Mouse (Mus musculus): ENCODE measurements at regions not wholly inside any gene's neighbourhood (a gene's known extent, or its start where the extent isn't known, plus 50 kb on each side); places are given as distances from the start of the nearest gene placed in this dataset.

DNA sequence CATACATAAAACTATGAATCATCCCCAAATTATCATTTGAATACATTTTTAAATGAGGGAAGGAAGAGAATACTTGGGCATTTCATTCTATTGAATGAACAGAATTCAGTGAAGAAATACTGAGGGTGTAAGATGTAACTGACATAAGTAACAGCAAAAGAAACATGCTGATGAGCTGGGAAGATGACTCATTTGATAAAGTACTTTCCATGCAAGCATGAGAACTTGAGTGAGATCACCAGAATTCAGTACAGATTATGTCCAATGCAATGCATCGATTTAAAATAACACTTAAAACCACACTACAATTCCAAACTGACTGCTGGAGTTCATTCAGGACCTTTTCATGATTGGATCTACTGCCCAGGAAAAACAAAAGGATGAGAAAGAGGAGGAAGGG lies 3467.1 kb upstream of the Gm7489 start:
- in situ Hi-C loops (cut with MboI, MseI), result no loop called here

GRCm38 (mm10) chr15:50423082-50423665 lies 3461.5 kb upstream of the Gm7489 start:
- in situ Hi-C loops (cut with MboI, MseI), result no loop called here

DNA sequence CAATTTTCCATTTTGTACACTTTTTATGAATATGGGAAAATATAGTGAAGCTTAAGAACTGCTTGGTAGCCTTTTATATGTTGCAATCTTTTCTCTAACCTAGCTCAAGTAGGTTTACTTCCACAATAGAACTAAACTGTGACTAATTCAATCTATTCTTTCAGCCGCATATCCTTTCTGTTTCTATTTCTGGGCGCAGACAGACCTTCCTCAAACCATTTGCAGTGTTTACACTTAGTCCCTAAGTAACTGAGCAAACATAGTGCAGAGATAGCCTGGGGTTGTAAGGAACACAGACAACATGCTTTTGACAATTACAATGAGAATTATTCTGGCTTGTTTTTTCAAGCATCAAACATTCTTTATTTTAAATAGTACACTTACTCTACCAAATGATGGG lies 3435.1 kb upstream of the Gm7489 start:
- in situ Hi-C loops (cut with MboI, MseI), result no loop called here

GRCm38 (mm10) chr15:50472626-50473025 lies 3412.1 kb upstream of the Gm7489 start:
- in situ Hi-C loops (cut with MboI, MseI), result no loop called here

DNA sequence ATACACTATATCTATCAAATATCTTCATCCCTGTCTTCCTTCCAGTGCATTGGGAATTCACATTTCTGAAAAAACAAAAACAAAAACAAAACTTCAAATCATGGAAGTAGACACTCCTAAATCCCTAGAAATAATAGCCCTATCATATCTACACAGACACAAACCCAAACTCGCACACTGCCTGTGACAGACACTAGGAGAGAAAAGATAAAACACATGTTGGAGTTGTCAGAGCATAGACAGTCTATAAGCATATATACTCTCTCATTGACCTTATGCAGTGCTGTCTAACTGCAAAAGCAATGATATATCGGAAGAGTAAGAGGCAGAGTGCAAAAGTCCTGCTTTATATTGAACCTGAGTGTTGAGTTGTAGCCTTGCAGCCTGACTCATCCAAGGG lies 3386.0 kb upstream of the Gm7489 start:
- in situ Hi-C loops (cut with MboI, MseI), result no loop called here

DNA sequence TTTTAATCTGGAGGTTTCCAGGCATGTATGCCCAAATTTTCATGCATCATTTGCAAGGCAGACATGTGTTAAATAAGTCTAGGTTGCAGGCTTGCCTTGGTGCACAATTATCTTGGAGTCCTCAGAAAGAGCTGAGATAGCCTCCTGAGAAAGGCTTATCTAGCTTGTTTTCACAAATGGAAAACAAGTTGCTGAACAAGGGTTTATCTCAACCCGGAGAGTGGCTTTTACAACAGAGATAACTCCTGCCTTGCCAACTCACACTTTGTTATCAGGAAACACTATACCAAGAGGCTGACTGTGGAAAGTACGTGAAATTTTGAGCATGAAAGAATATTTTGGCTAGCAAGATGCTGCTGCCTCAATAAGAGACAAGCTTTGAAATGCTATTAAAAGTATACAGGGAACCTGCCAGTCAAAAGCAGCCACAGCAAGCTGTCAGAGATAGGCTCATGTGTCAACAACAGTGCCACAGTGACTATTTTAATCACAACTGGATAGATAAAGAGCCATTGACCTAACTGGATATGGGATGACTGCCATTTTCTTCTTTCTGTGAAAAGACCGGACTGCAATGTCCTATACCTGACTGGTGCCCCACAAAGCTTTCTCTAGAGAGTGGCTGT lies 3376.6 kb upstream of the Gm7489 start:
- in situ Hi-C loops (cut with MboI, MseI), result loop anchor here (5.0 kb wide), 1 partner anchor 914 kb away; no protein-coding TSS in a partner anchor

DNA sequence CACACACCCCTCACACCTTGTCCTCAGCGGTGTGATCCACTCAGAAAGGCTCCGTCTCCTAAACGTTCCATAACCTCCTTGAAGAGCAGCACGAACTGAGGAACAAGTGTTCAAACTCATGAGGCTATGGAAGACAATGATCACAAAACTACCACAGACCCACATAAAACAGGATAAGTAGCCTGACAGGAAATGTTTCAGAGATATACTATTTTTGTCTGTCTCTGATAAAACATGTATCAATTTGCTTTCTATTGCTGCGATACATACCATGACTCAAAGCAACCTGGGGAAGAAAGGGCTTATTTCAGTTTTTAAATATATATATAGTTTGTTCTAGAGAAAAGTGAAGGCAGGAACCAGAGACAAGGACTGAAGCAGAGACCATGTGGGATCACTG lies 3371.7 kb upstream of the Gm7489 start:
- in situ Hi-C loops (cut with MboI, MseI), result no loop called here

DNA sequence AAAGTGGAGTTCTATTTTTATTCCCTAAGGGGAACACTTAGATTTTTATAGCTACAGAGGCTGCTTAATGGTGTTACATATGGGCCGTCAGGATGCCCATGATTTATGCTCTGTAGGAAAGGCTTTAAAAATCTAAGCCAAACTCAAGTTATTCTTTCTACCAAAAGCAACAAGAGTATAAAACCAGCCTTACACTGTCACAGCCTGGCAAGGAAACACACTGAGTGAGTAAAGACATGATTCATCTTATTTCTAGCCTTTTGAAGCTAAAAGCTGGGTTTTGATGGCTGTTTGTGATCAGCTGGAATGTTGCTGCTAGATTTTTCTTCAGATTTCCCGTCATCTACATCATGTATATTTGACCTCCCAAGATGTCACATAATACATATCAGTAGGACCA lies 3359.9 kb upstream of the Gm7489 start:
- in situ Hi-C loops (cut with MboI, MseI), result no loop called here

DNA sequence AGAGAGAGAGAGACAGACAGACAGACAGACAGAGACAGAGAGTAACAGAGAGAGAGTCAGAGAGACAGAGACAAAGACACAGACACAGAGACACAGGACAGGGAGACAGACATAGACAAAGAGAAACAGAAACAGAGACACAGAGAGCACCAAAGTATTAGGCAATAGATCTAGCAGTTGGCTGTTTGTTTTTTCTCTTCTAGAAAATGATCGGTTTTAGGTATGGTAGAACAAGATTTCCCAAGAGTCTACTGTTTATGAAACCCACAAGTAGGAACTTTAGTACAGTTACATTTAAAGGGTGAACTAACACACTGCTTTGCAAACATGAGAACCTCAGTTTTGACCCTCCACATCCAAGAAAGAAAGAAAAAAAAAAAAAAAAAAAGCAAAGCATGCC lies 3350.2 kb upstream of the Gm7489 start:
- in situ Hi-C loops (cut with MboI, MseI), result loop anchor here (10.0 kb wide), 1 partner anchor 680 kb away; no protein-coding TSS in a partner anchor

GRCm38 (mm10) chr15:50563611-50564010 lies 3321.1 kb upstream of the Gm7489 start:
- in situ Hi-C loops (cut with MboI, MseI), result no loop called here

- in situ Hi-C loops (cut with MboI, MseI), result no loop called here
Measured at GRCm38 (mm10) chr15:50580811-50581210, 3303.9 kb upstream of the Gm7489 start.

GRCm38 (mm10) chr15:50583951-50584350 lies 3300.8 kb upstream of the Gm7489 start:
- in situ Hi-C loops (cut with MboI, MseI), result no loop called here

GRCm38 (mm10) chr15:50585496-50585895 lies 3299.2 kb upstream of the Gm7489 start:
- in situ Hi-C loops (cut with MboI, MseI), result no loop called here

All from T-helper 1 cell (primary cell).